ENCODE assay signal across 8 mouse cellular contexts in the genomic region with DNA sequence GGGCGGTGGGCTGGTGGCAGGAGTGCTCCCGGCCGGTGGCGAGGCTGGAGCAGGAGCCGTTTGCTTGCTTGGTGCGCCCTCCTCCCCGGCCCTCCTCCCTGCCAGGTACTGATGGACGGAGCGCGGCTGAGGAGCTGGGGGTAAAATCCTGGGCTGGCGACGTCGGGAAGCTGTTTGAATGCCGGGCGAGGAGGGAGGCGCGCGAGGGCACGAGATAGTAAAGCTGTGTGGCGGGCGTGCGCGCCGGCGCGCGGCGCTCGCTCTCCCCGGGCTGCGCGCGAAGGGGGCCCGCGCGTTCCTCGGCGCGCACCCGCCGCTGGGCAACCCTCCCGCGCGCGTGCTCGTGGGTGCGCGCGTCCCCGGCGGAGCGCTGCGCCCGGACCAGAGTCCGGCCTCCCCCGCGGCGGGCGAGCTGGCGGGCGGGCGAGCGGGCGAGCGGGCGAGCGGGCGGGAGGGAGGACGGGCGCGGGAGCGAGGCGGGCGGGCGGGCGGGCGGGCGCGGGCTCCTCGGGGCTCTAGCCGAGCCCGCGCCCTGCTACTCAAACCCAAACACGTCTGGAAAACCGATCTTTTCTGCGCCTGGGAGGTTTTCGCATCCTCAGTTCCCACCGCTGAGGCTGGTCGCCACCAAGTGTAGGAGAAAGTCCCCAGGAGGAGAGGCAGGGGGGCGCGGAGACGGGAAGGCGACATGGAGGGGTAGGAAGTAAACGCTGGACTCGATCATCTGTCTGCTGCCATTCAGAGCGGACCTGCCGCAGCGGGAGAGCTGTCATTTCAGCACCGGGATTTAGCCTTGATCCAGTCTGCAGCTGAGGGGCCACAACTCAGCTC. TPM values are rescaled to one million over a fixed set of nuclear protein-coding genes. Genes with fewer than 3 reads are reported as not detected.
DNase-seq lines count a peak whose midpoint lies in the region; ATAC-seq and TF ChIP-seq lines count a peak whose summit lies in the region.

No protein-coding gene starts in this region.

- 0 out of 2 replicates have a peak, but pooled peaks have one; percentile 11 for ATAC-seq in lung, postnatal 0 days
- ATAC-seq in midbrain, embryonic 12.5 days (ENCODE audit: low FRiP score, low read depth) = peak; percentile 85
- peak; percentile 64; the same call in 1 of the 2 replicates for ATAC-seq in stomach, embryonic 16.5 days (ENCODE audit: insufficient read depth, low FRiP score)

- no peaks in the 10 kb centered on the region for H3K36me3 ChIP-seq in lung, postnatal 0 days (ENCODE audit: insufficient read depth, low read length)
- H3K36me3 ChIP-seq in midbrain, embryonic 12.5 days = no peaks in the 10 kb centered on the region
- no peaks in the 10 kb centered on the region for H3K36me3 ChIP-seq in stomach, embryonic 16.5 days (ENCODE audit: control insufficient read depth, insufficient read depth, low read length)

- no peaks in the 10 kb centered on the region for H3K9me3 ChIP-seq in lung, postnatal 0 days (ENCODE audit: low read length)
- no peaks in the 10 kb centered on the region for H3K9me3 ChIP-seq in midbrain, embryonic 12.5 days
- no peaks in the 10 kb centered on the region for H3K9me3 ChIP-seq in stomach, embryonic 16.5 days (replicated peaks; ENCODE audit: control insufficient read depth, low read length)

- H3K4me1 ChIP-seq in lung, postnatal 0 days (ENCODE audit: insufficient read depth, low read depth, low read length) = no peaks in the 10 kb centered on the region
- H3K4me1 ChIP-seq in lung, adult 2 months (ENCODE audit: control insufficient read depth, insufficient read depth, low read length) = no peaks in the 10 kb centered on the region
- H3K4me1 ChIP-seq in midbrain, embryonic 12.5 days = peaks cover 30% of the 10 kb centered on the region; the same call in 1 of the 2 replicates
- no peaks in the 10 kb centered on the region for H3K4me1 ChIP-seq in stomach, embryonic 16.5 days (ENCODE audit: control insufficient read depth, insufficient read depth, low read length)

- peaks cover 9% of the 10 kb centered on the region for H3K27me3 ChIP-seq in lung, postnatal 0 days (replicated peaks; ENCODE audit: insufficient read depth, low read length)
- H3K27me3 ChIP-seq in midbrain, embryonic 12.5 days = no peaks in the 10 kb centered on the region
- H3K27me3 ChIP-seq in stomach, embryonic 16.5 days (ENCODE audit: control insufficient read depth, insufficient read depth, low read length) = peaks cover 29% of the 10 kb centered on the region

- WGBS in lung, postnatal 0 days = 1% methylated on average over 18 of the region's 99 CpGs
- 3% methylated on average over 75 of the region's 99 CpGs for WGBS in lung, adult 2 months
- under 1% methylated on average over 80 of the region's 99 CpGs for WGBS in midbrain, embryonic 12.5 days
- under 1% methylated on average over 63 of the region's 99 CpGs for WGBS in stomach, embryonic 16.5 days

- peak overlapping the region; percentile 41 for H3K4me3 ChIP-seq in lung, postnatal 0 days (ENCODE audit: low read depth, low read length)
- no peak overlapping the region for H3K4me3 ChIP-seq in lung, adult 2 months (replicated peaks; ENCODE audit: extremely low read depth, low read depth, low read length)
- peak overlapping the region; percentile 66 for H3K4me3 ChIP-seq in midbrain, embryonic 12.5 days
- H3K4me3 ChIP-seq in stomach, embryonic 16.5 days (replicated peaks; ENCODE audit: low read length) = peak overlapping the region; percentile 60

- TF ChIP-seq POLR2A in lung, adult 2 months (IDR thresholded peaks at IDR 0.05; ENCODE audit: borderline replicate concordance, extremely low read depth, low read depth, low read length) = no peak

- H3K4me2 ChIP-seq in lung, postnatal 0 days (replicated peaks; ENCODE audit: low read depth, low read length) = peak overlapping the region; percentile 82
- H3K4me2 ChIP-seq in midbrain, embryonic 12.5 days (replicated peaks) = peak overlapping the region; percentile 64
- peak overlapping the region; percentile 86 for H3K4me2 ChIP-seq in stomach, embryonic 16.5 days (ENCODE audit: low read depth, low read length)

- H3K27ac ChIP-seq in lung, postnatal 0 days (ENCODE audit: low read length) = no peak overlapping the region
- H3K27ac ChIP-seq in midbrain, embryonic 12.5 days (replicated peaks) = peak overlapping the region; percentile 92
- H3K27ac ChIP-seq in stomach, embryonic 16.5 days (ENCODE audit: low read length) = no peak overlapping the region

- DNase-seq in lung, postnatal 0 days (ENCODE audit: low spot score) = peak; percentile 9
- no peak for DNase-seq in lung, adult 2 months
- peak; percentile 81 for DNase-seq in embryo, embryonic 9.5 days (ENCODE audit: extremely low spot score)
- DNase-seq in heart, postnatal 4 days = peak; percentile 17
- DNase-seq in layer of hippocampus, postnatal 10 days (ENCODE audit: low spot score in 2 of 2) = peak; percentile 67 to 83
- no peak for DNase-seq in natural killer cell, adult 2 months (ENCODE audit: low spot score in 2 of 2)

- no peak overlapping the region for H3K9ac ChIP-seq in lung, postnatal 0 days (replicated peaks; ENCODE audit: low read depth)
- peak overlapping the region; percentile 75 for H3K9ac ChIP-seq in midbrain, embryonic 12.5 days (replicated peaks)
- H3K9ac ChIP-seq in stomach, embryonic 16.5 days (ENCODE audit: low read length) = peak overlapping the region; percentile 63

- TF ChIP-seq CTCF in lung, postnatal 0 days (IDR thresholded peaks at IDR 0.05) = no peak
- TF ChIP-seq CTCF in lung, adult 2 months (IDR thresholded peaks at IDR 0.05; ENCODE audit: insufficient read depth, low read length) = no peak

- no peak for TF ChIP-seq EP300 in lung, postnatal 0 days (IDR thresholded peaks at IDR 0.05)

RNA-seq across cellular contexts. Expression of a gene that starts 0.6 kb away (rescaled TPM):
- 0.05 TPM in 1 of 2 replicates, not detected in the other for polyA plus RNA-seq in lung, postnatal 0 days (2015; fragmentation: Nextera tagmentation; extraction: Ambion mirVana)
- polyA plus RNA-seq in lung, adult 2 months (2012; rRNA removed) = not detected in 2 replicates
- total RNA-seq in heart, postnatal 4 days (2021) = under 1 TPM; 0.07 to 0.18 TPM
- total RNA-seq in layer of hippocampus, postnatal 10 days (2021) = 100 to 1,000 TPM; 132 to 135 TPM
- polyA plus RNA-seq in midbrain, embryonic 12.5 days (2016; fragmentation: Nextera tagmentation; extraction: Ambion mirVana) = 22.0 and 23.7 TPM in 2 replicates
- polyA plus RNA-seq in stomach, embryonic 16.5 days (2015; fragmentation: Nextera tagmentation; extraction: Ambion mirVana) = 4.2 and 4.5 TPM in 2 replicates

Comparison
In these comparisons a context has a peak if more than half of its experiments do, and no peak if none do; other contexts are left out.
1. DNase-seq: peak in lung, postnatal 0 days (single experiment), embryo, embryonic 9.5 days (single experiment), heart, postnatal 4 days (single experiment) and layer of hippocampus, postnatal 10 days (2 of 2); none in lung, adult 2 months (single experiment) and natural killer cell, adult 2 months (0 of 2).
2. ATAC-seq: peak in every context shown above with its lines; median percentile 85 in midbrain, embryonic 12.5 days; 64 in stomach, embryonic 16.5 days; 11 in lung, postnatal 0 days.
3. Peak in every context shown above with its lines, with median percentiles within 50 percentile points of each other: H3K4me2 ChIP-seq.